Mouse (Mus musculus) hindbrain, embryonic 16.5 days (tissue): ENCODE measurements at regions not wholly inside any gene's neighbourhood (a gene's known extent, or its start where the extent isn't known, plus 50 kb on each side); places are given as distances from the start of the nearest gene placed in this dataset.
A peak's percentile ranks its signal among the peaks of the same experiment; 100 is the strongest.

Experiments
- ATAC-seq: fragments of 200-750 bp; cut with Nextera tagmentation; 2 replicates; pipeline ENCODE4 v1.8.0; 2017; ENCODE audit warnings: moderate TSS enrichment, moderate library complexity
- H3K27ac ChIP-seq: fragments of 300-500 bp; sonication (generic); 2 replicates; pipeline ENCODE4 v1.5.1; 2014; ENCODE audit warnings: low read depth, mild to moderate bottlenecking, control low read depth, low read length, moderate library complexity
- H3K27me3 ChIP-seq: fragments of 300-500 bp; sonication (generic); replicated peaks from 2 replicates; pipeline ENCODE4 v1.6.1; 2014; ENCODE audit warnings: low read length; ENCODE audit not compliant: control insufficient read depth, insufficient read depth
- H3K36me3 ChIP-seq: fragments of 300-500 bp; sonication (generic); 2 replicates; pipeline ENCODE4 v1.6.1; 2014; ENCODE audit warnings: mild to moderate bottlenecking, low read length, moderate library complexity, mixed read lengths; ENCODE audit not compliant: control insufficient read depth, insufficient read depth
- H3K4me1 ChIP-seq: fragments of 300-500 bp; sonication (generic); 2 replicates; pipeline ENCODE4 v1.6.1; 2014; ENCODE audit warnings: low read depth, low read length; ENCODE audit not compliant: control insufficient read depth, insufficient read depth
- H3K4me2 ChIP-seq: fragments of 300-500 bp; sonication (generic); 2 replicates; pipeline ENCODE4 v1.6.1; 2014; ENCODE audit warnings: mild to moderate bottlenecking, low read length, control low read depth, moderate library complexity
- H3K4me3 ChIP-seq: fragments of 300-500 bp; sonication (generic); 2 replicates; pipeline ENCODE4 v1.5.1; 2014; ENCODE audit warnings: mild to moderate bottlenecking, low read length, control low read depth, moderate library complexity
- H3K9ac ChIP-seq: fragments of 300-500 bp; sonication (generic); 2 replicates; pipeline ENCODE4 v1.6.1; 2014; ENCODE audit warnings: low read depth, mild to moderate bottlenecking, control low read depth, low read length, moderate library complexity
- H3K9me3 ChIP-seq: fragments of 300-500 bp; sonication (generic); 2 replicates; pipeline ENCODE4 v1.6.1; 2014; ENCODE audit warnings: mild to moderate bottlenecking, low read length, moderate library complexity; ENCODE audit not compliant: control insufficient read depth
- WGBS: fragments of 180-500 bp; shearing (Covaris S2); extraction: QIAGEN DNeasy Blood & Tissue Kit; methylation state at CpG from one replicate; pipeline ENCODE4 v1.1.7; 2014; 5-methylcytosine and 5-hydroxymethylcytosine counted together

GRCm38 (mm10) chr19:14096187-14096586 is 182.9 kb downstream of the Olfr1505 start:
- Histone ChIP-seq H3K4me1 (no peaks in the 10 kb centered on the region), H3K36me3 (no peaks in the 10 kb centered on the region), H3K27ac (no peak overlapping the region), H3K4me3 (no peak overlapping the region), H3K9me3 (no peaks in the 10 kb centered on the region), H3K27me3 (no peaks in the 10 kb centered on the region), H3K9ac (no peak overlapping the region), H3K4me2 (no peak overlapping the region)
- peak; percentile 48; the same call in 1 of the 2 replicates for ATAC-seq
- WGBS = 39% methylated on average over 5 of the region's 5 CpGs

GRCm38 (mm10) chr19:14109091-14109490 is 195.8 kb downstream of the Olfr1505 start:
- Histone ChIP-seq H3K27ac (no peak overlapping the region), H3K4me2 (no peak overlapping the region), H3K4me1 (no peaks in the 10 kb centered on the region), H3K9ac (no peak overlapping the region), H3K27me3 (no peaks in the 10 kb centered on the region), H3K9me3 (no peaks in the 10 kb centered on the region), H3K36me3 (no peaks in the 10 kb centered on the region), H3K4me3 (no peak overlapping the region)
- ATAC-seq = no peak
- 48% methylated on average over 4 of the region's 4 CpGs for WGBS

GRCm38 (mm10) chr19:14123348-14124113 is 210.2 kb downstream of the Olfr1505 start:
- Histone ChIP-seq H3K9me3 (no peaks in the 10 kb centered on the region), H3K9ac (no peak overlapping the region), H3K27ac (no peak overlapping the region), H3K36me3 (no peaks in the 10 kb centered on the region), H3K27me3 (no peaks in the 10 kb centered on the region; the same call in 1 of the 2 replicates), H3K4me2 (peak overlapping the region; percentile 26), H3K4me3 (no peak overlapping the region), H3K4me1 (peaks cover 6% of the 10 kb centered on the region; the same call in 1 of the 2 replicates)
- WGBS = 11% methylated on average over 8 of the region's 8 CpGs
- ATAC-seq = no peak

- Histone ChIP-seq H3K9me3 (no peaks in the 10 kb centered on the region), H3K4me1 (peaks cover 6% of the 10 kb centered on the region; the same call in 1 of the 2 replicates), H3K36me3 (no peaks in the 10 kb centered on the region), H3K9ac (no peak overlapping the region), H3K4me2 (peak overlapping the region; percentile 26), H3K27me3 (no peaks in the 10 kb centered on the region; the same call in 1 of the 2 replicates), H3K4me3 (no peak overlapping the region), H3K27ac (no peak overlapping the region)
- ATAC-seq = no peak
- 47% methylated on average over 5 of the region's 5 CpGs for WGBS
Measured at GRCm38 (mm10) chr19:14124250-14124827, 211.0 kb downstream of the Olfr1505 start.

GRCm38 (mm10) chr19:14124986-14125385 is 211.7 kb downstream of the Olfr1505 start:
- Histone ChIP-seq H3K9me3 (no peaks in the 10 kb centered on the region), H3K4me2 (no peak overlapping the region), H3K27ac (no peak overlapping the region), H3K27me3 (no peaks in the 10 kb centered on the region), H3K36me3 (no peaks in the 10 kb centered on the region), H3K4me1 (peaks cover 6% of the 10 kb centered on the region; the same call in 1 of the 2 replicates), H3K9ac (no peak overlapping the region), H3K4me3 (no peak overlapping the region)
- no peak for ATAC-seq
- WGBS = 71% methylated on average over 5 of the region's 5 CpGs

- Histone ChIP-seq H3K27ac (no peak overlapping the region), H3K36me3 (no peaks in the 10 kb centered on the region), H3K27me3 (no peaks in the 10 kb centered on the region), H3K4me2 (no peak overlapping the region), H3K4me1 (peaks cover 4% of the 10 kb centered on the region; the same call in 1 of the 2 replicates), H3K9me3 (no peaks in the 10 kb centered on the region), H3K4me3 (no peak overlapping the region), H3K9ac (no peak overlapping the region)
- WGBS = 59% methylated on average over 8 of the region's 8 CpGs
- no peak for ATAC-seq
Measured at GRCm38 (mm10) chr19:14128397-14129209, 215.3 kb downstream of the Olfr1505 start.

- 63% methylated on average over 3 of the region's 3 CpGs for WGBS
- H3K36me3 ChIP-seq = no peaks in the 10 kb centered on the region
- no peaks in the 10 kb centered on the region for H3K27me3 ChIP-seq
- H3K27ac ChIP-seq = no peak overlapping the region
- no peak overlapping the region for H3K4me3 ChIP-seq
- no peak for ATAC-seq
- H3K9me3 ChIP-seq = no peaks in the 10 kb centered on the region
- H3K4me1 ChIP-seq = no peaks in the 10 kb centered on the region
- H3K4me2 ChIP-seq = no peak overlapping the region
- no peak overlapping the region for H3K9ac ChIP-seq
Measured at GRCm38 (mm10) chr19:14161217-14161616, 247.9 kb downstream of the Olfr1505 start.

- ATAC-seq = no peak
- Histone ChIP-seq H3K4me3 (no peak overlapping the region), H3K9ac (no peak overlapping the region), H3K36me3 (no peaks in the 10 kb centered on the region), H3K4me1 (no peaks in the 10 kb centered on the region), H3K27me3 (no peaks in the 10 kb centered on the region), H3K9me3 (no peaks in the 10 kb centered on the region), H3K27ac (no peak overlapping the region), H3K4me2 (no peak overlapping the region)
- 58% methylated on average over 4 of the region's 4 CpGs for WGBS
Measured at GRCm38 (mm10) chr19:14162773-14163172, 249.4 kb downstream of the Olfr1505 start.

- H3K9me3 ChIP-seq = no peaks in the 10 kb centered on the region
- H3K4me2 ChIP-seq = no peak overlapping the region
- 0 out of 2 replicates have a peak, but pooled peaks have one; percentile 48 for ATAC-seq
- no peaks in the 10 kb centered on the region for H3K36me3 ChIP-seq
- H3K9ac ChIP-seq = no peak overlapping the region
- H3K27ac ChIP-seq = no peak overlapping the region
- H3K4me3 ChIP-seq = no peak overlapping the region
- 46% methylated on average over 2 of the region's 2 CpGs for WGBS
- H3K27me3 ChIP-seq = no peaks in the 10 kb centered on the region
- H3K4me1 ChIP-seq = no peaks in the 10 kb centered on the region
Measured at GRCm38 (mm10) chr19:14165775-14166174, 252.4 kb downstream of the Olfr1505 start.
